Mouse (Mus musculus) cerebellum, adult 2 months (tissue): ENCODE data around the gene Wipf3. TPM values are rescaled to one million over a fixed set of nuclear protein-coding genes. Genes with fewer than 3 reads are reported as not detected.

ENCODE experiments used
- DNase-seq, 2 experiments: peaks; one replicate each; pipeline ENCODE4 v3.0.0; 2021
- H3K27ac ChIP-seq: fragments of 200-500 bp; 2 replicates; pipeline ENCODE4 v1.5.1; 2012; ENCODE audit warnings: low read length, control low read depth, inconsistent platforms; ENCODE audit not compliant: insufficient read depth
- H3K27me3 ChIP-seq: fragments of 200-500 bp; 2 replicates; pipeline ENCODE4 v1.6.1; 2012; ENCODE audit warnings: inconsistent platforms, mild to moderate bottlenecking, low read length, moderate library complexity; ENCODE audit not compliant: control insufficient read depth, insufficient read depth
- H3K4me1 ChIP-seq: fragments of 200-500 bp; 2 replicates; pipeline ENCODE4 v1.6.1; 2011; ENCODE audit warnings: low read length; ENCODE audit not compliant: control insufficient read depth, insufficient read depth
- H3K4me3 ChIP-seq: fragments of 200-500 bp; replicated peaks from 2 replicates; pipeline ENCODE3; 2011; ENCODE audit warnings: mild to moderate bottlenecking, low read depth, low read length, control low read depth; ENCODE audit not compliant: insufficient read depth
- CTCF ChIP-seq: fragments of 200-500 bp; IDR thresholded peaks from 2 replicates; pipeline ENCODE4 v1.5.1; 2011; ENCODE audit warnings: low read depth, mild to moderate bottlenecking, control low read depth, low read length, moderate library complexity, borderline replicate concordance; ENCODE audit not compliant: insufficient read depth
- POLR2A ChIP-seq: fragments of 200-500 bp; IDR thresholded peaks from 2 replicates; pipeline ENCODE4 v1.6.1; 2011; ENCODE audit warnings: low read length, control low read depth, borderline replicate concordance; ENCODE audit not compliant: insufficient read depth
- WGBS: fragments of 180-500 bp; shearing (Covaris S2); methylation state at CpG from one replicate; pipeline ENCODE4 v1.1.7; 2018; 5-methylcytosine and 5-hydroxymethylcytosine counted together
- polyA plus RNA-seq: library from polyadenylated mRNA; depleted of rRNA; stranded (reverse); fragments of >200 nt; gene quantifications from 2 replicates; pipeline ENCODE4 v1.2.3, GENCODE M21; 2012

Gene Wipf3
- polyA plus RNA-seq, 1 experiment, result 19.7 TPM

- no peak overlapping the region for H3K27ac ChIP-seq
- peaks cover 17% of the 10 kb centered on the region for H3K4me1 ChIP-seq
- TF ChIP-seq CTCF, result no peak
- no peak overlapping the region for H3K4me3 ChIP-seq
- DNase-seq, result no peak
- no peaks in the 10 kb centered on the region for H3K27me3 ChIP-seq
- WGBS, result 91% methylated on average over 3 of the region's 3 CpGs
Observed at GRCm38 (mm10) chr6:54467371-54467770, 38.0 kb downstream of the Wipf3 start.

GRCm38 (mm10) chr6:54471866-54472265, 42.5 kb downstream of the Wipf3 start:
- no peak overlapping the region for H3K4me3 ChIP-seq
- no peak for DNase-seq
- H3K27me3 ChIP-seq, result no peaks in the 10 kb centered on the region
- peaks cover 14% of the 10 kb centered on the region for H3K4me1 ChIP-seq
- 83% methylated on average over 7 of the region's 7 CpGs for WGBS
- H3K27ac ChIP-seq, result no peak overlapping the region
- TF ChIP-seq POLR2A, result no peak
- no peak for TF ChIP-seq CTCF

GRCm38 (mm10) chr6:54472846-54473715, 43.7 kb downstream of the Wipf3 start:
- 71% methylated on average over 8 of the region's 8 CpGs for WGBS
- no peak for DNase-seq
- peaks cover 14% of the 10 kb centered on the region for H3K4me1 ChIP-seq
- no peak for TF ChIP-seq CTCF
- TF ChIP-seq POLR2A, result no peak
- no peak overlapping the region for H3K27ac ChIP-seq
- H3K27me3 ChIP-seq, result no peaks in the 10 kb centered on the region
- no peak overlapping the region for H3K4me3 ChIP-seq

- H3K4me3 ChIP-seq, result no peak overlapping the region
- peaks cover 14% of the 10 kb centered on the region for H3K4me1 ChIP-seq
- no peaks in the 10 kb centered on the region for H3K27me3 ChIP-seq
- TF ChIP-seq CTCF (no peak), POLR2A (no peak)
- H3K27ac ChIP-seq, result no peak overlapping the region
- DNase-seq, result no peak
- WGBS, result 67% methylated on average over 19 of the region's 19 CpGs
Observed at GRCm38 (mm10) chr6:54475926-54476667, 46.7 kb downstream of the Wipf3 start.

- 54% methylated on average over 5 of the region's 5 CpGs for WGBS
- H3K4me3 ChIP-seq, result no peak overlapping the region
- H3K4me1 ChIP-seq, result peaks cover 10% of the 10 kb centered on the region
- peak; percentile 66 to 77 for DNase-seq
- no peak for TF ChIP-seq POLR2A
- peak; percentile 66; the same call in 1 of the 2 replicates for TF ChIP-seq CTCF
- no peak overlapping the region for H3K27ac ChIP-seq
- no peaks in the 10 kb centered on the region for H3K27me3 ChIP-seq
Observed at GRCm38 (mm10) chr6:54478646-54479324, 49.4 kb downstream of the Wipf3 start.

GRCm38 (mm10) chr6:54481390-54482112, 52.1 kb downstream of the Wipf3 start:
- Histone ChIP-seq H3K4me3 (no peak overlapping the region), H3K27ac (no peak overlapping the region), H3K4me1 (peaks cover 4% of the 10 kb centered on the region; the same call in 1 of the 2 replicates), H3K27me3 (no peaks in the 10 kb centered on the region)
- WGBS, result 86% methylated on average over 15 of the region's 15 CpGs
- DNase-seq, result no peak
- TF ChIP-seq POLR2A (no peak), CTCF (no peak)

GRCm38 (mm10) chr6:54485000-54485399, 55.6 kb downstream of the Wipf3 start:
- H3K4me1 ChIP-seq, result peaks cover 3% of the 10 kb centered on the region; the same call in 1 of the 2 replicates
- no peak overlapping the region for H3K27ac ChIP-seq
- WGBS, result 49% methylated on average over 12 of the region's 12 CpGs
- TF ChIP-seq POLR2A (no peak), CTCF (no peak)
- H3K27me3 ChIP-seq, result no peaks in the 10 kb centered on the region
- DNase-seq, result no peak
- no peak overlapping the region for H3K4me3 ChIP-seq
